Mouse (Mus musculus) A20 (cell line): ENCODE data around the gene Slc11a2.
"Not testable (repeated sequence)": the region's sequence is repeated elsewhere in the genome, so short reads cannot be mapped to it uniquely, and the experiment has no call there.

ENCODE experiments used
- DNase-seq: peaks from one replicate; pipeline ENCODE4 v3.0.0-alpha.2; 2011; ENCODE audit warnings: low read depth, low spot score

Gene Slc11a2

DNA sequence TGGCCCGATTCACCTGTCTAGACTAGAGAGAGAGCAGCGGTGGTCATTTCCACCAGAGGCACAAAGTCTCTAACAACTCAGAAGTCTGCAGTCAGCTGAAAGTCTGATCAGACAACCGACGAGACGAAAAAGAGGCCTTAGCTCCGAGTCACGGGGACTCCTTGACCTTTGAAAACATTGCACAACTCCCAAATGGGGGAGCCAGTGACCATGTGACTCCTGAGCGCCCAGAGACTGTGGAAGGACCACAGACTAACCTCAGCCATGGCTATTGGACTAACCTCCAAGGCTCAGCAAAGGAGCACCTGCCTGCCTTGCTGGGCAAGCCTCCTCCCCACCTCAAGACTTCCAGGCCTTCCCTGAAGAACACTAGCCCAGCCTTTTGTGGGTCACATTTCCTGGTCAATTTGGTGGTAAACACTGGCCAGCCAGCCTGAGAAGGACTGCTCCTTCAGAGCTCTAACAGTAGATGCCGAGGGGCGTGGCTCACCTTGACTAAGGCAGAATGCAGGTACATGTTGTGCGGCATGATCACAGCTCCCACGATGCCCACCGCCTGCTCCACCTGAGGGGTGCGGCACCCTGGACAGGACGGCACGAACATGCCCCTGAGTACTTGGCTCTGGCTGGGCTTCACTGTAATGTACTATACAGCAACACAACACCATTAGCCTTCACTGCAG, 21.4 kb downstream of the Slc11a2 start:
- DNase-seq = no peak

- DNase-seq = no peak
Observed at GRCm38 (mm10) chr15:100402798-100403197, 22.1 kb downstream of the Slc11a2 start.

GRCm38 (mm10) chr15:100402347-100402746, 22.5 kb downstream of the Slc11a2 start:
- DNase-seq = no peak

DNA sequence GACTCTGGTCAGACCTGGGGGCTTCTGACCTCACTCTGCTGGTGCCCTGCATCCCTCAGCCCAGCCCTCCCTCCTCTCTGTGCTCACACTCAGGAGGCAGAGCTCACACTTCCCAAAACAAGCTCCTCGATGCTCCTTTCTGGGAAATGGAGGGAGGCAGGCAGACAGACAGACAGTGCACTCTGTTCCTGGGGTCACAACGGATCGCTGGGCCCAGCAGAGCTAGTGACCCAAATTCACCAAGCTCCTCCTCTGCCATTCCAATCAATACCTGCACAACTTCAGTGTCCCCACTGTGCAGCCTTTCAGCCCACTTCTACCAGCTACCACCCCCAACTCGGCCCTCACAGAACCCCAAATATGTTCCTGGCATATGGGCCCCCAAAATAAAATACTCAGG, 23.1 kb downstream of the Slc11a2 start:
- DNase-seq = no peak

GRCm38 (mm10) chr15:100400592-100401250, 24.2 kb downstream of the Slc11a2 start:
- no peak for DNase-seq

DNA sequence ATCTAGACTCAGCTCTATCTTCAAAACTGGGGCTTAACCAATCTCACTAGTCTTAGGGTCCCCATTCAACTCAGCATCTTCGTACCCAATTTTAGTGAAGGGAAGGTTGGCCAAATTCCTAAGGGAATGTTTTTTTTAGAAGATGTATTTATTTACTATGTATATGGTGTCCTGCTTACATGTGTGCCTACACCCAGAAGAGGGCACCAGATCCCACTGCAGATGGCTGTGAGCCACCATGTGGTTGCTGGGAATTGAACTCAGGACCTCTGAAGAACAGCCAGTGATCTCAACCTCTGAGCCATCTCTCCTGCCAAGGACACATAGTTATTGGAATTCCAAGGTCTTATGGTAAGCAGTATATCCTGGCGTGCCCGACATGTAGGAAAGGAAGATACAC, 29.3 kb downstream of the Slc11a2 start:
- no peak for DNase-seq

- DNase-seq = no peak
Observed at GRCm38 (mm10) chr15:100393016-100393415, 31.9 kb downstream of the Slc11a2 start.

DNA sequence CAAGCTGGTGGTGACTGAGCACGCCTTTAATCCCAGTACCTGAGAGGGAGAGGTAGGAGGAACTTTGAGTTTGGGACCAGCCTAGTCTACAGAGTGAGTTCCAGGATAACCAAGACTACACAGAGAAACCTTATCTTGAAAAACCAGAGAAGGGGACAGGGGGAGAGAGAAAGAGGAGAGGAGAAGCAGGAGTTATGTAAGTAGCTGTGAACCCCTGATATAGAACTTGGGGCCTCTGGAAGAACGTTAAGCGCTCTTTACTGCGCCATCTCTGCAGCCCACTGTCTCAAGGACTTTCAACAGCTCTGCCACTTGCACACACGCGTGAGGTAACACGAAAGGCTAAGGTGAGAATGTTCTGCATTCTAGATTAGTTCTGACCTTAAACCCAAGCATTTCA, 33.3 kb downstream of the Slc11a2 start:
- DNase-seq = no peak

- DNase-seq = no peak
Observed at GRCm38 (mm10) chr15:100391066-100391465, 33.8 kb downstream of the Slc11a2 start.

DNA sequence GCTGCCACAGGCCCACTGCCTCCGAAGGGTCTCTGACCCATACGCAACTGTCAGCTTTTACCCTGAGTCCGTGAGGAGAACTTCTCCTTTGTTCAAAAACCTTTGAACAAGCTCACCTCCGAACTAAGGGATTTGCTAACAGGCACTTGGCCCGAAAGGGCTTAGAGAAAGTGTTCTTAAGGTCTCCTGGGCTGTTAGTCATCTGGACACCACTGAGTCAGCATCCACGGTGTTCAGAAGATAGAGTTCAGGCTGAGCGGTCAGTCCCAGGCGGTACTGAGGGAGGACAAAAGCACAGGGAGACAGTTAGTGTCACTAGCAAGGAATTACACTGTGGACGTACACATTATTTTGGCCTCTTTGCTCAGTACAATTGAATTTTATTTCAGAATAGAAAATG, 36.0 kb downstream of the Slc11a2 start:
- DNase-seq = no peak

GRCm38 (mm10) chr15:100388224-100388835, 36.5 kb downstream of the Slc11a2 start:
- DNase-seq = peak; percentile 53

- no peak for DNase-seq
Observed at GRCm38 (mm10) chr15:100387544-100388223, 37.2 kb downstream of the Slc11a2 start.

- no peak for DNase-seq
Observed at GRCm38 (mm10) chr15:100385705-100386104, 39.2 kb downstream of the Slc11a2 start.

DNA sequence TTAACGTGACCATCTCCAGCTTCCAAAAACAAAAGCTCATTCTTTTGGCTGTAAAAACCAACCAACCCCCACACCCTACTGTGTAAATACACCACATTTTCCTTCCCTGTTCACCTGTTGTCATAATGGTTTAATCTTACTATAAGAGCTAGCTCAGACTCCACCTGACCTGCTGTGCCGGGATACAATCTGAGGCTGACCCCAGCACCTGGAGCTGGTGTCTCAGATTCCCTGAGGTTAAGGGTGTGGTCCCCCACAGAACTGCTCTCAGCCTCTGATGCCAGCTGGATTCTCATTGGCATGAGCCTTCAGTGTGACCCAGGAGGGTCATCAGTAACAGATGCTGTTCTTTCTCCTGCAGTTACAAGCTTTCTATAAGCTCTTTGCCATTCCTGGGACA, 44.8 kb downstream of the Slc11a2 start:
- no peak for DNase-seq

- no peak for DNase-seq
Observed at GRCm38 (mm10) chr15:100379658-100380057, 45.2 kb downstream of the Slc11a2 start.

GRCm38 (mm10) chr15:100377847-100378505, 46.9 kb downstream of the Slc11a2 start:
- not testable (repeated sequence) for DNase-seq

DNA sequence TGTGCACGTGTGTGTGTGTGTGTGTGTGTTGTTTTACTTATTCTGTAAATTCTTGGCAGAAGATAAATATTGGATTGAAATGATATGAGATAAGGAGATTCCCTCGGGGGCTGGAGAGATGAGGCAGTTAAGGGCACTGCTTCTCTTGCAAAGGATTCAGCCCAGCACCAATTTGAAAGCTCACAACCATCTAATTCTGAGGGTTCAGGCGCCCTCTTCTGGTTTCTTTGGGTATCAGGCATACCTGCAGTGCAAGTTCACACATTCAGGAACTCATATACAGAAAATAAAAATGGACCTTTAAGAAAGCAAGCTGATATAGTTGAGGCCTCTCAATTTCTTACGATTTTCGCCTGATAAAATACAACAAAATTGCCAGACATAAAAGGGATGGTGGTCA, 49.8 kb downstream of the Slc11a2 start:
- peak; percentile 69 for DNase-seq

DNA sequence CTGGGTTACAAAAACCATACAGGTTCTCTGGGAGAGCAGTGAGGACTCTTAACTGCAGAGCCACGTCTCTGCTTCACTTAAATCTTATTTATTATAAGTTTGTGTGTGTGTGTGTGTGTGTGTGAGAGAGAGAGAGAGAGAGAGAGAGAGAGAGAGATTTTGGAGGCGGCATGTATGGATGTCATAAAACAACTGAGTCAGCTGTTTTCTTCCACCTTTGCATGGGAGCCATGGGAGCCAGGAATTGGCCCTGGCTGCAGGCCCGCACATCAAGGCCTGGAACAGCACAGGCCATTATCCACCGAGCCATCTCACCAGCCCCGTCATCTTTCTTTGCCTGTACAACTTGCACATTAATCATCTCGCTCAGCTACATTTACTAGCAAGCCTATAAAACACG, 57.8 kb downstream of the Slc11a2 start:
- DNase-seq = no peak

DNA sequence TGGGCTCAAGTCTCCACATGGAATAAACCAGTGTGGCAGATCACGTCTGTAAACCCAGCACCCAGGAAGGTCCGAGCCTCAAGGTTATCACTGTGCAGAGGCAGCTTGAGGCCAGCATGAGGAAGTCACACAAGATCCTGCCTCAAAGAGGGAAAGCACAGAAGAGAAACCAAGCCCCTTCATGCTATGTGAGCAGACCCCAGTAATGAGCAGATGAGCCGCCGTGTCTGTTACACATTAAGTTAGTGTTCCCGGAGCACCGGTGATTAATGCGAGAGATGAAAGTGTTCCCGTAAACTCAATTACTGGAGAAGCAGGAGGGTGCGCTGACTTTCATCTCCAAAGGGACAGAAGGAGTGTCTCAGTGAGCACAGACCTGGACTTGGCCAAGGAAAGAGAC, 58.9 kb downstream of the Slc11a2 start:
- not testable (repeated sequence) for DNase-seq

GRCm38 (mm10) chr15:100364242-100364641, 60.6 kb downstream of the Slc11a2 start, which contains the start of gene Higd1c:
Higd1c (plus strand) TSS chr15:100364542.
- DNase-seq = no peak

GRCm38 (mm10) chr15:100355876-100356275, 69.0 kb downstream of the Slc11a2 start:
- no peak for DNase-seq

DNA sequence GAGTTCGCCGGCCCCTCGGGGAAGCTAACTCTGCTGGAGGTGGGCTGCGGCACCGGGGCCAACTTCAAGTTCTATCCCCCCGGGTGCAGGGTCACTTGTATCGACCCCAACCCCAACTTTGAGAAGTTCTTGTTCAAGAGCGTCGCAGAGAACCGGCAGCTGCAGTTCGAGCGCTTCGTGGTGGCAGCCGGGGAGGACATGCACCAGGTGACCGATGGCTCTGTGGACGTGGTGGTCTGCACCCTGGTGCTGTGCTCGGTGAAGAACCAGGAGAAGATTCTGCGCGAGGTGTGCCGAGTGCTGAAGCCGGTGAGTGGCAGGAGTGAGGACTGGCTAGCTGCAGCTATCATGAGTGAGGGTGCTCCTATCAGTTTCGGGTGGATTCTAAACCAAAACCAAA, 71.5 kb downstream of the Slc11a2 start:
- DNase-seq = not testable (repeated sequence)
